Mouse (Mus musculus): ENCODE results near the gene Mipep. TPM values are rescaled to one million over a fixed set of nuclear protein-coding genes. Genes with fewer than 3 reads are reported as not detected.

The Mipep gene
- polyA plus RNA-seq, 1 experiment, result 18.6 TPM

GRCm38 (mm10) chr14:60756271-60756670 is 28.1 kb upstream of the Mipep start:
- Histone ChIP-seq H3K27me3 (replicated peaks; ENCODE audit: control insufficient read depth, insufficient read depth, low read length) (no peaks in the 10 kb centered on the region), H3K4me3 (ENCODE audit: insufficient read depth, low read depth, low read length) (no peak overlapping the region), H3K4me1 (ENCODE audit: control insufficient read depth, insufficient read depth, low read length) (no peaks in the 10 kb centered on the region), H3K27ac (ENCODE audit: insufficient read depth, low read depth, low read length) (no peak overlapping the region), H3K36me3 (ENCODE audit: control insufficient read depth, insufficient read depth, low read length) (peaks cover 8% of the 10 kb centered on the region)
- TF ChIP-seq CTCF (conservative IDR thresholded peaks at IDR 0.05; ENCODE audit: insufficient read depth, insufficient read length, low read depth, low read length) (no peak), POLR2A (IDR thresholded peaks at IDR 0.05; ENCODE audit: low read depth, low read length) (no peak)
- no peak for DNase-seq
- WGBS, result 84% methylated on average over 15 of the region's 15 CpGs

DNA sequence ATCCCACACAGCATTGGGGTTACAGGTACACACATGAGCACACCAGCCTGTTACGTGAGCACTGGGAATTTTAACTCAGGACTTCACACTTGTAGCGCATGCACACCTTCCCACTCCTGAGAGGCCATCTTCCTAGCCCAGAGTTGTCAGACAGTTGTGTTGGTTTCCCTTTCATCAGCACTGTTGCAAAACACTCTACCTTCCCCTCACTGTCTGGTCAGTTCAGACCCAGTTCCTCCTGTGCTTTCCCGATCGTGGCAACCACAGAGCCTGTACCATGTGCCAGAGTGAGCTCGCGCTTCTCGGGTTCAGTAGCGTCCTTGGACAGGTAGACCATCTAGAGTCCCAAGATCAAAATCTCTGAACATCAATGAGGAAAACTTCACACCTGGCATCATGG is 27.1 kb upstream of the Mipep start:
- Histone ChIP-seq H3K4me1 (ENCODE audit: control insufficient read depth, insufficient read depth, low read length) (no peaks in the 10 kb centered on the region), H3K27ac (ENCODE audit: insufficient read depth, low read depth, low read length) (no peak overlapping the region), H3K27me3 (replicated peaks; ENCODE audit: control insufficient read depth, insufficient read depth, low read length) (no peaks in the 10 kb centered on the region), H3K4me3 (ENCODE audit: insufficient read depth, low read depth, low read length) (no peak overlapping the region), H3K36me3 (ENCODE audit: control insufficient read depth, insufficient read depth, low read length) (peaks cover 6% of the 10 kb centered on the region)
- DNase-seq, result no peak
- TF ChIP-seq CTCF (conservative IDR thresholded peaks at IDR 0.05; ENCODE audit: insufficient read depth, insufficient read length, low read depth, low read length), result no peak
- no peak for TF ChIP-seq POLR2A (IDR thresholded peaks at IDR 0.05; ENCODE audit: low read depth, low read length)
- WGBS, result 92% methylated on average over 8 of the region's 8 CpGs

GRCm38 (mm10) chr14:60757722-60758121 is 26.7 kb upstream of the Mipep start:
- H3K27me3 ChIP-seq (replicated peaks; ENCODE audit: control insufficient read depth, insufficient read depth, low read length), result no peaks in the 10 kb centered on the region
- peaks cover 6% of the 10 kb centered on the region for H3K36me3 ChIP-seq (ENCODE audit: control insufficient read depth, insufficient read depth, low read length)
- TF ChIP-seq POLR2A (IDR thresholded peaks at IDR 0.05; ENCODE audit: low read depth, low read length) (no peak), CTCF (conservative IDR thresholded peaks at IDR 0.05; ENCODE audit: insufficient read depth, insufficient read length, low read depth, low read length) (no peak)
- no peak for DNase-seq
- WGBS, result 92% methylated on average over 7 of the region's 7 CpGs
- no peaks in the 10 kb centered on the region for H3K4me1 ChIP-seq (ENCODE audit: control insufficient read depth, insufficient read depth, low read length)
- H3K4me3 ChIP-seq (ENCODE audit: insufficient read depth, low read depth, low read length), result no peak overlapping the region
- no peak overlapping the region for H3K27ac ChIP-seq (ENCODE audit: insufficient read depth, low read depth, low read length)

DNA sequence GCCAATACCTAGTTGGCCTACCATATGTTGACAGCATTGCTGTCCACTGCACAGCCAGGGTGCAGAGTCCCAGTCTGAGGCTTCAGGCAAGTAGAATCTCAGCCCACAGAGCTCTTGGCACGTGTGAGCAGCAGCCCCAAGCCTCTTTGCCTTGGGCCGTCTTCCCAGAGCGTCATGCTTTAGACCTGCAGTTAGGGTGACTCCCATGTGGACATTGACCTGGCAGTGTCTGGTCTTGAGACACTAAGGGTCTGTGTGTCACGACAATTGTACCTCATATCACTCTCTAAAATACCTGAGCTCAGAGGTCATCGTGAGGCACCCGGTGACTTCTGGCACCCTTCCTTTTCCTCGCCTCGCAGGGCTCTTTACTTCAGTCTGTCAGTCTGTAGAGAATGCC is 25.3 kb upstream of the Mipep start:
- TF ChIP-seq POLR2A (IDR thresholded peaks at IDR 0.05; ENCODE audit: low read depth, low read length) (no peak), CTCF (conservative IDR thresholded peaks at IDR 0.05; ENCODE audit: insufficient read depth, insufficient read length, low read depth, low read length) (no peak)
- Histone ChIP-seq H3K27me3 (replicated peaks; ENCODE audit: control insufficient read depth, insufficient read depth, low read length) (no peaks in the 10 kb centered on the region), H3K4me1 (ENCODE audit: control insufficient read depth, insufficient read depth, low read length) (no peaks in the 10 kb centered on the region), H3K27ac (ENCODE audit: insufficient read depth, low read depth, low read length) (no peak overlapping the region), H3K4me3 (ENCODE audit: insufficient read depth, low read depth, low read length) (no peak overlapping the region), H3K36me3 (ENCODE audit: control insufficient read depth, insufficient read depth, low read length) (peaks cover 4% of the 10 kb centered on the region; the same call in 1 of the 2 replicates)
- no peak for DNase-seq
- whole genome bisulfite sequencing, result 72% methylated on average over 8 of the region's 8 CpGs

DNA sequence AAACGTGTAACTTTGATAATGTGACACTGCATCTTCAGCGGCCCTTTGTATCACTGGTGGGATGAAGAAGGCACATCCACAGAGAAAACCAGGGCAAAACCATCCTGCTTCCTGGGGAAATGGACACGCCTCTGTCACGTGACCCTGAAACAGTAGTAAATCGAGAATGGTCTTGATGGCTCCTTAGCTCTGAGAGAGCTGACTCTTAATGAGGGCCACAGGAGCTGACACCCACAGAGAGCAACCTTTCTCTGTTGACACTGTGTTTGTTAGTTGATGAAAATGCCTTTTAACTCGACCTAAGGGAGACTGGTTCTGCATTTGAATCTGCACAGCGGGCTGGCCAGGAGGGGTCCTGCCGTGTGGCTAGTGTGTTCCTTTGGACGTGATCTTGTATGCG is 22.6 kb upstream of the Mipep start:
- Histone ChIP-seq H3K27me3 (replicated peaks; ENCODE audit: control insufficient read depth, insufficient read depth, low read length) (no peaks in the 10 kb centered on the region), H3K36me3 (ENCODE audit: control insufficient read depth, insufficient read depth, low read length) (no peaks in the 10 kb centered on the region; the same call in 1 of the 2 replicates), H3K4me1 (ENCODE audit: control insufficient read depth, insufficient read depth, low read length) (peaks cover 4% of the 10 kb centered on the region; the same call in 1 of the 2 replicates), H3K27ac (ENCODE audit: insufficient read depth, low read depth, low read length) (no peak overlapping the region), H3K4me3 (ENCODE audit: insufficient read depth, low read depth, low read length) (no peak overlapping the region)
- WGBS, result 73% methylated on average over 10 of the region's 10 CpGs
- TF ChIP-seq POLR2A (IDR thresholded peaks at IDR 0.05; ENCODE audit: low read depth, low read length) (no peak), CTCF (conservative IDR thresholded peaks at IDR 0.05; ENCODE audit: insufficient read depth, insufficient read length, low read depth, low read length) (no peak)
- DNase-seq, result no peak

GRCm38 (mm10) chr14:60762754-60763153 is 21.6 kb upstream of the Mipep start:
- DNase-seq, result no peak
- Histone ChIP-seq H3K36me3 (ENCODE audit: control insufficient read depth, insufficient read depth, low read length) (no peaks in the 10 kb centered on the region; the same call in 1 of the 2 replicates), H3K4me1 (ENCODE audit: control insufficient read depth, insufficient read depth, low read length) (peaks cover 4% of the 10 kb centered on the region; the same call in 1 of the 2 replicates), H3K4me3 (ENCODE audit: insufficient read depth, low read depth, low read length) (no peak overlapping the region), H3K27me3 (replicated peaks; ENCODE audit: control insufficient read depth, insufficient read depth, low read length) (no peaks in the 10 kb centered on the region), H3K27ac (ENCODE audit: insufficient read depth, low read depth, low read length) (no peak overlapping the region)
- WGBS, result 63% methylated on average over 7 of the region's 7 CpGs
- TF ChIP-seq POLR2A (IDR thresholded peaks at IDR 0.05; ENCODE audit: low read depth, low read length) (no peak), CTCF (conservative IDR thresholded peaks at IDR 0.05; ENCODE audit: insufficient read depth, insufficient read length, low read depth, low read length) (no peak)

GRCm38 (mm10) chr14:60763746-60764145 is 20.6 kb upstream of the Mipep start:
- Histone ChIP-seq H3K4me3 (ENCODE audit: insufficient read depth, low read depth, low read length) (no peak overlapping the region), H3K4me1 (ENCODE audit: control insufficient read depth, insufficient read depth, low read length) (peaks cover 4% of the 10 kb centered on the region; the same call in 1 of the 2 replicates), H3K27ac (ENCODE audit: insufficient read depth, low read depth, low read length) (no peak overlapping the region), H3K27me3 (replicated peaks; ENCODE audit: control insufficient read depth, insufficient read depth, low read length) (no peaks in the 10 kb centered on the region), H3K36me3 (ENCODE audit: control insufficient read depth, insufficient read depth, low read length) (no peaks in the 10 kb centered on the region; the same call in 1 of the 2 replicates)
- no peak for DNase-seq
- TF ChIP-seq POLR2A (IDR thresholded peaks at IDR 0.05; ENCODE audit: low read depth, low read length), result no peak
- 74% methylated on average over 5 of the region's 5 CpGs for WGBS

Measured in kidney, adult 2 months (tissue).